Mouse (Mus musculus) cerebellum, adult 9-11 months (tissue): ENCODE data around the gene Zfyve21.

ENCODE experiments used
- DNase-seq: peaks from one replicate; pipeline ENCODE4 v3.0.0; 2022

Zfyve21 gene

GRCm38 (mm10) chr12:111845953-111846352 lies 32.0 kb downstream of the Zfyve21 start:
- no peak for DNase-seq

GRCm38 (mm10) chr12:111846815-111847214 lies 32.8 kb downstream of the Zfyve21 start:
- DNase-seq = no peak

DNA sequence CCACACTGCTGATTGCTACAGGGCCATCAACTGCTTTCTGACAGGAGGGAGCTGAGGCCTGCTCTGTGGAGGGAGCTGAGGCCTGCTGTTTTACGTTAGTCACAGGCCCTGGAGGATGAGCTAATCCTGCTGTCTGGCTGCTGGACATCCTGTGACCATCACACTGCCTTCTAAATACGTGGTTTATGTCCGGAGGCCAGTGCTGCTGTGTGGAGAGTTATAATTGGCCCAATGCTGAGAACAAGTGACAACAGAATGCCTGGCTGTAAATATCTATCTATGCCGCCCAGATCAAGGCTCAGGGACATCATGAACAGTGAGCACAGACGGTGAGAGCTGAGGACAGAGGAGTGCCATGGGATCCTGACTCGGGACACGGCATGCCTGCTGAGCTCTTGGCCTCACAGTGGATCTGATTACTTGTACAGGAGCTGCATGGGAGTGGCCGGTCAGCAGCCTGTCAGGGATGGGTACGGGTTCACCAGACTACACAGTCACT lies 34.4 kb downstream of the Zfyve21 start:
- DNase-seq = peak; percentile 50

DNA sequence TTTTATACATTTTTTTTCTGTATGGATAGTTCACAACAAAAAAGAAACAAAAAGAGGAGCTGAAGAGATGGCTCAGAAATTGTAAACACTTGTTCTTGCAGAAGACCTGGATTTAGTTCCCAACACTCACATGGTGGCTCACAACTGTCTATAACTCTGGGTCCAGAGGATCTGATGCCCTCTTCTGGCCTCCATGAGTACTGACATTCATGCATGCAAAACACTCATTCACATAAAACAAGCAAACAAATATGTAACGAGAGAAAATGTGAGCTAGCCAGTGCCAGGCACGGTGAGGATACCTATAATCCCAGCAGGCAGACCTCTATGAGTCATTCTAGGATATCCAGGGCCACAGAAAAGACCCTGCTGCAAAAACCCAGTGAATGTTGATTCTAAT lies 37.3 kb downstream of the Zfyve21 start:
- no peak for DNase-seq

DNA sequence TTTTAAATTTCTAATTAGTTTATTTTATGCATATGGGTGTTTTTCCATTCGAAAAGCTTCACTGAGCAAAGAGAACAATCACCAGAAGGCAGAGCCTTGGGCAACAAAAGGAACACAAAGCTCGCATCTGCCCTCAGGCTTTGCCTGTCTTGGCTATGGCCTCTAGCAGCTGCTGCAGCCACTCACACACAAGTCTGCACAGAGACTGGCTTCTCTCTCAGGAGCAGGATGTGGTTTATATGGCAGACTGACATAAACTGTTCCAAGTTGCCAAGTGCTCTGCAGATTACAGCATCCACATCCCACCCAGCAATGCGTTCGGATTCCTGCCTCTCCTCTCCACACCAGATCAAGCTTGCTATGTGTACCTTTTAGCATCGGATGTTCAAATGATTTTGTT lies 37.8 kb downstream of the Zfyve21 start:
- DNase-seq = no peak

DNA sequence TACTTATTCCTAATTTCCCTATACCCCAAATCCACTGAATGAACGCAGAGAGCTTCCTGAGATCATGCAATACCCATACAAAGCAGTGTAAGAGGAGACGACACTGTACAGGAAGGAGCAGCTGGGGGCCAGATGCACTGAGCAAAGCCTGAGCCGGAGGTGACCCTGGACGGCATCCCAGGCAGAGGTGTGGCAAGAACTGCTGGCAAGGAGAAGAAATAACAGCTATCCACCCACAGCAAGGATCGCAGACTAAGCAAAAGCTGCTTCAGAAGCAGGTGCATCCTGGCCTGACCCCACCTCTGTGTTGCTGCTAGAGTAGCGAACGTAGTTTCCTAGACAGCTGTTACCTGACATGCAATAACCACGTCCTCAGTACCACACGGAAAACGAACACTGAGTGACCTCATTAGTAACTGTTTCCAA lies 39.1 kb downstream of the Zfyve21 start:
- DNase-seq = no peak

DNA sequence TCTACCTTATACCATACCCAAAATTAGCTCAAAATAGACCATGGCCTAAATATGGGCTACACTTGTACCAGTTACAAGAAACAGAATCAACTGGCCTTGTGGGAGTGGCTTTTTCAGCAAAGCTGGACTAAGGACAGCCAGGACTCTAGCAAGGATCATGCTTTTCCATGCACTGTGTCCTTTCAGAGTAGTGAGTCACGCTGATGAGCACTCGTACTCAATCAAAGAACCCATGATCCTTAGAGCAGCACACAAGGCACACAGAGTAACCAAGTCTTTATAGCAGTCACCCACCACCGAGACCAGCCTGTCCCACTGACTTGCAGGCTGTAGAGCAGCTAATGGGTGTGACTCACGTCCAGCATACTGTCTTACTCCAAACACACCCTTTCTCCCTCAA lies 39.6 kb downstream of the Zfyve21 start:
- DNase-seq = no peak

GRCm38 (mm10) chr12:111855448-111855847 lies 41.5 kb downstream of the Zfyve21 start:
- no peak for DNase-seq

DNA sequence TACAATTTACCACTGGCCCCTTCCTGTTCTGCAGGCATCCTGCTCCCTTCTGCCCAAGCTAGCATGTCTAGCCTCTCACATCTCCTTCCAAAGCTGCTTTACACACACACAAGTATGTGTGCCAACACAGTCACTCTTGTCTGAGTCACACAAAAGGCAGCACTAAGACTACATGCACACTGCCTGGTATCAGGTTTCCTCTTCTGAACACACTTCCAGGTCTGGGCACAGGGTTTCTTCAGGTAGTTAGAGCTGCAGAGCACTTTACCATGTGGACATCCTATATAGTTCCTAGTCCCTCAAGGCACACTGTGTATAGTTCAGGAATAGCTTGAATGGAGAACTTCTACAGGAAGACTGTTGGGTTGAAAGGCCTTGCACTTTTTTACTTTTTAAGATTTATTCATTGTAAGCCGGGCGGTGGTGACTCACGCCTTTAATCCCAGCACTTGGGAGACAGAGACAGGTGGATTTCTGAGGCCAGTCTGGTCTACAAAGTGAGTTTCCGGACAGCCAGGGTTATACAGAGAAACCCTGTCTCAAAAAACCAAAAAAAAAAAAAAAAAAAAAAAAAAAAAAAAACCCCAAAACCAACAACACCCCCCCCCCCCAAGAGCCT lies 50.3 kb downstream of the Zfyve21 start:
- no peak for DNase-seq

- DNase-seq = no peak
Observed at GRCm38 (mm10) chr12:111869806-111870205, 55.8 kb downstream of the Zfyve21 start.

DNA sequence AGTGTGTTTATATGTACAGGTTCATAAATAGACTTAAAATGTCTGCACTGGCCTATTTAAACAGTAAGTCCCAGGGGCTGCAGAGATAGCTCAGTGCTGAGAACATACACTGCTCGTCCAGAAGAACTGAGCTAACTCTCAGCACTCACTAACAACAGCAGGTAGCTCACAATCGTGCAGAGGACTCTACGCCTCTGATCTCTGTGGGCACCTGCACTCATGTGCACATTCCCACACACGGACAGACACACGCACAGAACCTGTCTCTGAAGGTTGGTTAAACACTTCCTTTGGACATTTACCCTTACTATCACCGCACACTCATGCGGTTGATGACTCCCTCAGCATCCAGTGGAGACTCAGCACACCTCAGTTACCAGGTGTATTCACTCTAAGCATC lies 56.8 kb downstream of the Zfyve21 start:
- DNase-seq = no peak

DNA sequence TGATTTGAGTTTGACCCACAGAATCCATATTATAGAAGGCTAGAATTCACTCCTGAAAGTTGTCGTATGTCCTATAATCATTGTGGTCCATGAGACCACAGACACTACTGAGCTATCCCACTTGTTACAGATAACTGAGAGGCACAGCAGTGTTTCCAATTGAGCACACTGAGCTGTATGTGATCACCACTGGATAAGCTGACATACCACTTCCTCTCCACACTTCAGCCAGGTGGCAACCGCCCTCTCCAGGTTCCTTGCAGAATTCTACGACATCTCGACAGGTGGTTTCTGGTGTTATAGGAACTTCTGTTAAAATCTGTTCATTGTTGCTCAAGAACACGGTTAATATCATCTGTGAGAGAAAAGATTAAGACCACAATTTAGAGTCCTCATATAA lies 58.1 kb downstream of the Zfyve21 start:
- DNase-seq = no peak

DNA sequence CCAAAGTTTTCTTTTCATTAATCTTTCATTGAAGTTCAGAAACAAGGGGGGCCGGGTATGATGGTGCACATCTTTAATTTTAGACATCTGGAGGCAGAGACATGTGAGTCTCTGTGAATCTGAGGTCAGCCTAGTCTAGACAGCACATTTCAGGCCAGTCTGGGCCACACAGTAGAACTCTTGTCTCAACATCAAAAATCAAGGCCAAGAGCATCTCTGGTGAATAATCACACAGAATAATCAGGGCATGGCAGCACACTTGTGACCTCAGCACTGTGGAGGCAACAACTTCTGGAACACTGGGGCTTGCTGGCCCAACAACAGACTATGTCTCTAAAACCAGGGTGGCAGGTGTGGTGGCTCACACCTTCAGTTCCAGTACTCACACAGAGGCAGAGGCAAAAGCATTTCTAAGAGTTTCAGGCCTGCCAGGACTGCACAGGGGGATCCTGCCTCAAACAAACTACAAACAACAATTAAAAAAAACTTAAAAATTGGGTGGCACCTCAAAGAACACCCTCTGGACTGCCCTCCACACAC lies 60.7 kb downstream of the Zfyve21 start:
- no peak for DNase-seq

DNA sequence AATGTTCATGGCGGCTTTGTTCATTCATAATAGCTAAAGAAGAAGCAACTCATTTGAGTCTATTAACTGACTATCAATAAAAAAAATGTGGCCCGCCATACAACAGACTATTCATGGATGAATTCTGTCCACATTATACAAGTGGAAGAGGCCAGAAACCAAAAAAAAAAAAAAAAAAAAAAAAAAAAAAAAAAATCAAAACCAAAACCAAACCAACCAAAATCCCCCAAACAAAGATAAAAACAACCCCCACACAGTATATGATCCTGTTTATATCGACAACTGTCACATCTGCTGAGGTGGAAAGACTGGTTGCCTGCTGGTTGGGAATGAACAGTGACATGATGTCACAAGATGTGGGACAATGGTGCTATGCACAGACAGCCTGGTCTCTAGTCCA lies 61.5 kb downstream of the Zfyve21 start:
- DNase-seq = no peak

- DNase-seq = peak; percentile 56
Observed at GRCm38 (mm10) chr12:111878213-111878612, 64.2 kb downstream of the Zfyve21 start.
